Mouse (Mus musculus) stomach, embryonic 16.5 days (tissue): ENCODE data around the gene Olfr1444. TPM values are rescaled to one million over a fixed set of nuclear protein-coding genes. Genes with fewer than 3 reads are reported as not detected.

Experiments used
- ATAC-seq: fragments of 200-750 bp; cut with Nextera tagmentation; 2 replicates; pipeline ENCODE4 v1.8.0; 2017; ENCODE audit warnings: moderate number of reproducible peaks, moderate TSS enrichment; ENCODE audit not compliant: insufficient read depth, low FRiP score
- H3K27ac ChIP-seq: fragments of 300-500 bp; sonication (generic); 2 replicates; pipeline ENCODE4 v1.5.1; 2014; ENCODE audit warnings: low read length
- H3K27me3 ChIP-seq: fragments of 300-500 bp; sonication (generic); 2 replicates; pipeline ENCODE4 v1.6.1; 2014; ENCODE audit warnings: low read length, control low read depth, mixed read lengths; ENCODE audit not compliant: control insufficient read depth, insufficient read depth
- H3K36me3 ChIP-seq: fragments of 300-500 bp; sonication (generic); 2 replicates; pipeline ENCODE4 v1.6.1; 2014; ENCODE audit warnings: low read length; ENCODE audit not compliant: control insufficient read depth, insufficient read depth
- H3K4me1 ChIP-seq: fragments of 300-500 bp; sonication (generic); 2 replicates; pipeline ENCODE4 v1.6.1; 2014; ENCODE audit warnings: low read length, control low read depth, mixed read lengths; ENCODE audit not compliant: control insufficient read depth, insufficient read depth
- H3K4me2 ChIP-seq: fragments of 300-500 bp; sonication (generic); 2 replicates; pipeline ENCODE4 v1.6.1; 2014; ENCODE audit warnings: low read depth, low read length, mixed read lengths
- H3K4me3 ChIP-seq: fragments of 300-500 bp; sonication (generic); replicated peaks from 2 replicates; pipeline ENCODE4 v1.5.1; 2014; ENCODE audit warnings: mild to moderate bottlenecking, low read length
- H3K9ac ChIP-seq: fragments of 300-500 bp; sonication (generic); 2 replicates; pipeline ENCODE4 v1.6.1; 2014; ENCODE audit warnings: low read length
- H3K9me3 ChIP-seq: fragments of 300-500 bp; sonication (generic); replicated peaks from 2 replicates; pipeline ENCODE4 v1.6.1; 2016; ENCODE audit warnings: low read length, control low read depth; ENCODE audit not compliant: control insufficient read depth
- WGBS: fragments of 180-500 bp; shearing (Covaris S2); extraction: QIAGEN DNeasy Blood & Tissue Kit; methylation state at CpG from one replicate; pipeline ENCODE4 v1.1.7; 2014; 5-methylcytosine and 5-hydroxymethylcytosine counted together
- polyA plus RNA-seq: library from polyadenylated mRNA; unstranded; fragments of >200 nt; fragmentation: Nextera tagmentation; extraction: Ambion mirVana; gene quantifications from 2 replicates; pipeline ENCODE4 v1.2.1, GENCODE M21; 2015

The Olfr1444 gene
- polyA plus RNA-seq = not detected in 2 replicates

- no peaks in the 10 kb centered on the region for H3K4me1 ChIP-seq
- no peak within 1 kb of the TSS for H3K27ac ChIP-seq
- no peak within 1 kb of the TSS for H3K9ac ChIP-seq
- no peaks in the 10 kb centered on the region for H3K9me3 ChIP-seq
- WGBS = 59% methylated on average over 1 of the region's 1 CpGs
- no peak within 1 kb of the TSS for H3K4me3 ChIP-seq
- H3K27me3 ChIP-seq = no peaks in the 10 kb centered on the region
- no peak within 1 kb of the TSS for H3K4me2 ChIP-seq
- H3K36me3 ChIP-seq = no peaks in the 10 kb centered on the region
- no peak for ATAC-seq
Measured at GRCm38 (mm10) chr19:12856983-12857382, at the start of gene Olfr1444. Gene Olfr1444, plus strand, starts transcription at chr19:12857283.

DNA sequence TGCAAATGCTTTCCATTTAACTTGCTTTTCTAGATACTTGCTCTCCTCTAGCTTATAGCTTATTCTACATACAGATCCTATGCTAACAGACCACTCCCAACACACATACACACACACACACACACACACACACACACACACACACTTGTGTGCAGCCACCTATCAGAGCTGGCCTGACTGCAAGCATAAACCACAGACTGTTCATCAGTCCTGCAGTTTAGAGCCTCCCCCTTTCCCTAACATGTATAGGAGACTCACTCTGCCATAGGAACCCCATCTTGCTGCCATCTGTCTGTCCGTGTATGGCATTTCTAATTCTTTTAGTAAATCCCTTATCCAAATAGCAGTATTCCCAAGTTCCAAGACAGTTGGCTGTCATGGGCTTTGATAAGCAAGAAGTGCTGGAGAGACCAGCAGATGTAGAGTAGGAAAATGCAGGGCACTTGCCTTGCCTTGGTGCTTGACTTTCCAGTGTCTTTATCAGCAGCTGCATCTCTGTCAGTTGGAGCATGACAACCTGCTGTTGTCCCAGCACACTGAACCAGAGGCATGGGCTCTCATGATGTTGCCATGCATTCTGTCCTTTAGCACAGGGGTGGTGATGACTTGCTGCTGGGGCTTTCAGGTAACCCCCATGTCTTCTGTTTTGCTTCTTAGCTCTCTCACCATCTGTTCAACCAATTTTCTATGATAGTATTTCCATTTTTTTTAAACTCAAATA lies 44.3 kb upstream of the Olfr1444 start:
- Histone ChIP-seq H3K36me3 (no peaks in the 10 kb centered on the region), H3K9me3 (no peaks in the 10 kb centered on the region), H3K4me1 (no peaks in the 10 kb centered on the region), H3K27me3 (no peaks in the 10 kb centered on the region), H3K4me2 (no peak overlapping the region), H3K4me3 (no peak overlapping the region), H3K9ac (no peak overlapping the region), H3K27ac (no peak overlapping the region)
- ATAC-seq = no peak
- WGBS = 56% methylated on average over 1 of the region's 1 CpGs

GRCm38 (mm10) chr19:12813883-12814282 lies 43.2 kb upstream of the Olfr1444 start:
- ATAC-seq = no peak
- H3K4me3 ChIP-seq = no peak overlapping the region
- H3K9ac ChIP-seq = no peak overlapping the region
- H3K4me1 ChIP-seq = no peaks in the 10 kb centered on the region
- H3K36me3 ChIP-seq = no peaks in the 10 kb centered on the region
- WGBS = 73% methylated on average over 1 of the region's 1 CpGs
- H3K4me2 ChIP-seq = no peak overlapping the region
- no peaks in the 10 kb centered on the region for H3K9me3 ChIP-seq
- H3K27ac ChIP-seq = no peak overlapping the region
- no peaks in the 10 kb centered on the region for H3K27me3 ChIP-seq

DNA sequence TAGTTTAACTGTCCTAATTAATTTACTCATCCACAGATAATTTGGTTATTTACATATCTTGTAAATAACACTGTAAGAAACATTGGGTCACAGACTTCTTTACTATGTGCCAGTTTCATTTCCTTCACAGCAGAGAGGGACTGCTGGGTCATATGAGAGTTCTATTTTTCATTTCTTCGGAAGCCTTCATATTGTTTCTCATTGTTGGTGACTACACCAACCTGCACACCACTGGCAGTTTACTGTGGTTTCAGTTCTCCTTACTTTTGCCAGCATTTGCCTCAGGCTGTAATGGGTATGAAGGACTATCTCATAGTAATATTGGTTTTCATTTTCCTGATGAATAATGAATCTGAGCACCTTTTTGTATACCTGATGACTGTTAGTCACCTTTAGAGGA lies 38.6 kb upstream of the Olfr1444 start:
- no peaks in the 10 kb centered on the region for H3K27me3 ChIP-seq
- 82% methylated on average over 1 of the region's 1 CpGs for WGBS
- H3K27ac ChIP-seq = no peak overlapping the region
- H3K9ac ChIP-seq = no peak overlapping the region
- H3K4me3 ChIP-seq = no peak overlapping the region
- H3K4me2 ChIP-seq = no peak overlapping the region
- no peaks in the 10 kb centered on the region for H3K4me1 ChIP-seq
- no peaks in the 10 kb centered on the region for H3K36me3 ChIP-seq
- no peak for ATAC-seq
- no peaks in the 10 kb centered on the region for H3K9me3 ChIP-seq

- Histone ChIP-seq H3K4me3 (no peak overlapping the region), H3K36me3 (no peaks in the 10 kb centered on the region), H3K27me3 (no peaks in the 10 kb centered on the region), H3K4me2 (no peak overlapping the region), H3K27ac (no peak overlapping the region), H3K4me1 (no peaks in the 10 kb centered on the region), H3K9ac (no peak overlapping the region), H3K9me3 (no peaks in the 10 kb centered on the region)
- 29% methylated on average over 4 of the region's 4 CpGs for WGBS
- no peak for ATAC-seq
Measured at GRCm38 (mm10) chr19:12820383-12820782, 36.7 kb upstream of the Olfr1444 start.

DNA sequence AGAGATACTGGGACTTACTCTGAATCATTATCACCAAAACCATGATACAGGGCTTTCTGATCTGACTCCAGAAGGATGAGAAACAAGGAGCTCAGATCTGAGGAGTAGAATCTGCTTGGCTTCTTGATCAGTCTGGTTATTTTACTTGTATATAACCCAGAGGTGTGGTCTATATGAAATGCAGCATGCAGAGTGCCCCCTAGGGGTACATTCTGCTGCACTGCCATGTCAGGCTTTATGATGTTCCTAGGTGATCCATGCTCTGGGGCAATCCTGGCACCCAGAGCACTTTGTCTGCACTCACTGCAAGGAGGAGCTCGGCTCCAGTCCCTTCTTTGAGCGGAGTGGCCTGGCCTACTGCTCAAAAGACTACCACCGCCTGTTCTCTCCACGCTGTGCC lies 32.5 kb upstream of the Olfr1444 start:
- H3K9me3 ChIP-seq = no peaks in the 10 kb centered on the region
- H3K4me1 ChIP-seq = no peaks in the 10 kb centered on the region
- H3K36me3 ChIP-seq = no peaks in the 10 kb centered on the region
- no peak overlapping the region for H3K9ac ChIP-seq
- no peak overlapping the region for H3K27ac ChIP-seq
- no peak for ATAC-seq
- WGBS = 57% methylated on average over 4 of the region's 4 CpGs
- no peak overlapping the region for H3K4me2 ChIP-seq
- H3K27me3 ChIP-seq = no peaks in the 10 kb centered on the region
- H3K4me3 ChIP-seq = no peak overlapping the region

- ATAC-seq = no peak
- H3K4me2 ChIP-seq = no peak overlapping the region
- WGBS = 70% methylated on average over 2 of the region's 2 CpGs
Measured at GRCm38 (mm10) chr19:12830823-12831430, 26.2 kb upstream of the Olfr1444 start.

GRCm38 (mm10) chr19:12831559-12831958 lies 25.5 kb upstream of the Olfr1444 start:
- ATAC-seq = no peak
- no peaks in the 10 kb centered on the region for H3K4me1 ChIP-seq
- no peaks in the 10 kb centered on the region for H3K36me3 ChIP-seq
- H3K9me3 ChIP-seq = no peaks in the 10 kb centered on the region
- WGBS = 60% methylated on average over 1 of the region's 1 CpGs
- no peak overlapping the region for H3K9ac ChIP-seq
- H3K4me2 ChIP-seq = no peak overlapping the region
- no peak overlapping the region for H3K4me3 ChIP-seq
- no peaks in the 10 kb centered on the region for H3K27me3 ChIP-seq
- H3K27ac ChIP-seq = no peak overlapping the region

More at GRCm38 (mm10) chr19:12830823-12831430, 26.2 kb upstream of the Olfr1444 start:
- no peaks in the 10 kb centered on the region for H3K4me1 ChIP-seq
- no peak overlapping the region for H3K9ac ChIP-seq
- H3K4me3 ChIP-seq = no peak overlapping the region
- H3K9me3 ChIP-seq = no peaks in the 10 kb centered on the region
- no peaks in the 10 kb centered on the region for H3K27me3 ChIP-seq
- no peak overlapping the region for H3K27ac ChIP-seq
- no peaks in the 10 kb centered on the region for H3K36me3 ChIP-seq

DNA sequence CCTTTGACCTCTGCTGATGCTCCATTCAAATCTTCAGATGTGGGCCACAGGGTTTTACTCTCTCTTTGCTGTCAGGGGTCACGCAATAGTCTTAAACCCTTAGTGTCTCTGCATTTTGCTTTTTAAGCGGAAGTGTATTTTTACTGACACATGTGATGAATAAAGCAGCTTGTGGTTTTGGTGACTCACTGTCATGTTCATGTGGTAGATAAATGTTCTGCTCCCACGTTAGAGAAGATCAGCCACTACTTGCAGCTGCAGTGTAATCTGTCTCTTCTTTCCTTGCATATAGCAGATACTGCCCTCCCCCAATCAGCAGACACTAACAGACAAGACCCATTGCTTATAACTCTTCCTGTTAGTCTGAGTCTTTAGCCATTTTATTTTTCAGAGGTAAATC lies 23.5 kb upstream of the Olfr1444 start:
- 64% methylated on average over 3 of the region's 3 CpGs for WGBS
- Histone ChIP-seq H3K4me1 (no peaks in the 10 kb centered on the region), H3K9ac (no peak overlapping the region), H3K27ac (no peak overlapping the region), H3K4me3 (no peak overlapping the region), H3K9me3 (no peaks in the 10 kb centered on the region), H3K4me2 (no peak overlapping the region), H3K36me3 (no peaks in the 10 kb centered on the region), H3K27me3 (no peaks in the 10 kb centered on the region)
- ATAC-seq = no peak
